Mouse (Mus musculus) frontal cortex, adult (tissue): ENCODE data around the gene Gramd2.

Source experiments
- ATAC-seq: cut with Nextera tagmentation; 2 replicates; pipeline ENCODE4 v1.9.2; 2017; ENCODE audit warnings: mild to moderate bottlenecking, moderate library complexity, mixed read lengths; ENCODE audit not compliant: low TSS enrichment

Gramd2 gene

DNA sequence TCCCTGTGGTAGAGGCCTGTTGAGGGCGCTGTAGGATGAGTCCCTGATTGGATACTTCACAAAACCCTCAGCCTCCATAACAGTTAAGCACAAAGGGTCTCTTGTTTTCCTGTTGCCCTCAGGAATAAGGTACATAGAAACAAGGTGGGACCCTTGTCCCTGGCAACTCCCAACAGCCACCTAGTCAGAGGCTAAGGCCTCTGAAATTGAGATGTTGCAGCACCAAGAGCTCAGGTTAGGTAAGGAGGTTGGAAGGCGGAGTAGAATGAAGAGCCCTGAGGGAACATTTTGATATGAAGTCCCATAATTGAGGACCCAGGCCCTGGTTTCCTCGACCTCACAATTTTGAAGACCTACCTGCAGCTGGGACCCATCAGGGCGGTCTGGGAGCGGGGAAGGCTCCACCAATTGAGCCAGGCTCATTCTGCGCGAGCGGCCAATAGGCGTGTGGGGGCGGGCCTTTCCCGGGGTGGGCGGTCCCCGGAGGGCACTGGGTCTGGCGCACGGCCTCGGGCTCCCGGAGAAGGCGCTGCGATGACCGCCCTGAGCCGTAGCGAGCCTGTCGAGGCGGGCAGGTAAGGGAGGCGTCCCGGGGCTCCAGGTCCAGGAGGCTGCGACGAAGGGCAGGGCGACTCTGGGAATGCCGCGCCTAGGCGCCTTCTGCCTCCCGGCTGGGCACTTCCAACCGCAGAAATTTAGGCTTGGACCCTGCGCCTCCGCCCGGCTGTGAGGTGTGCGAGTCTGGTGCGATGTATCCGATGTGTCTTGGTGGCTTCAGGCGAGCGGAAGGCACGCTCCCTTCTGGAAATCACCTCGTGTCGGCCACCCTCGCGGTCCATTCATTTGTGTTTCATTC lies at the start of gene Gramd2:
Gene Gramd2 (plus strand): TSS at position 467 of the 856 bp plus-strand sequence.
- peak; percentile 60 for ATAC-seq

DNA sequence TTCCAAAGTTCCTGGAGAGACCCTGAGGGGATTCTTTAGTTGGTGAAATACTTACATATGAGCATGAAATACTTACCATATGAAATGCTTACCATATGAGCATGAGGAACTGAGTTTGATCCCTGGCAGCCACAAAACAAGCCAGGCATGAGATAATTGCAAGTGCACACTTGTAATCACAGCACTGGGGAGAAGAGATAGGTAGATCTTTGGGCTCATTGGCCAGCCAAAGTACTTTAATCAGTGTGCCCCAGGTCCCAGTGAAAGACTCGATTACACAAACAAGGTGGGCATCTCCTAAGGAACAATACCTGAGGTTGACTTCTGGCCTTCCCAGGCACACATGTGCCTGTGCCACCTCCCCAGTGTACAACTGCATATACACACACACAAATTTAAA lies 41.6 kb upstream of the Gramd2 start:
- no peak for ATAC-seq

DNA sequence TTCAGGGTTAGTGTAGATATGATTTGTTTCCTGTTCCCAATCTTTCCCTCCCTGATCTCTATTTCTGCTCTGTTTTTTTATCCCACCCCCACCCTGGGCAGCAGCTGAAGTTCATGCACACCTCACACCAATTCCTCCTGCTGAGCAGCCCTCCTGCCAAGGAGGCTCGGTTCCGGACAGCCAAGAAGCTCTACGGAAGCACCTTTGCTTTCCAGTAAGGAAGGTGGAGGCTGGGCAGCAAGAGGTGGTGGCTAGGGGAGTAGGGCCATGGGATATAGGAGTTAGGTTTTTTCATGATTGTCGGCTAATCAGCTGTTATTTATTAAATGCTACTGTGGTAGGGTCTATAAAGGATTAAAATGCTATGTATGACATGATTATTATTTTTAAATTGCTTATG lies 40.0 kb upstream of the Gramd2 start:
- no peak for ATAC-seq

DNA sequence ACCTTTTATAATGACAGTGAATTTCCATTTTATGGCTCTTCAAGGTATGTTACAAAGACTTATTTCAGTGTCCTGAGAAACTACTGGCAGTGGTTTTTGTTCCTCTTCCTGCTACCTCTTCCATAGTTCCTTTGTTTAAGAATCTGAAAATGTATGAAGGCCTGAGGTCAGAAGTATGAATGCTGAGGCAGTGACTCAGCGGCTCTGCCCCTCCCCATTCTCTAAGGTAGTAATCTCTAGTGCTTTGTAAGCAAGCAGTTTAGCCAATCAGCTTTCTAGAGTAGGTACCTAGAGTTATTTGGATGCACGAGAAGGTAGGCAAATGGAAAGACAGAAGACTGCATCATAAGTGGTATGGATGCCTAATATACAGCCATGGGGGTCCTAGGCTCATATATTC lies 38.6 kb upstream of the Gramd2 start:
- no peak for ATAC-seq

DNA sequence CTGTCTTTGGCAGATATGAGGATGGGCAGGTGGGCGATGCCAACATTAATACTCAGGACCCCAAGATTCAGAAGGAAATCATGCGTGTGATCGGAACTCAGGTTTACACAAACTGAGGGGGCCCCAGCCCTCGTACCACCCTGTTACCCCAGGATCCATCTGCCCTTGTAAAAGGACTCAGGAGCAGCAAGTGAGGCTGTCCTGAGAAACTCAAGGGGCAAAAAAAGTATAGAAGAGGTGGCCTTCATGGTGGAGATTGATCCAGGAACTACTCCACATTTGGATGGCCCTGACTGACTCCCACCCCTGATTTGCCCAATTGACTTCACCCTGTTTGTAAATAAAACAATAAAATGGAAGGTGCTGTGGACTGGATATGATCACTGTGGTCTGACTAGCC lies 30.0 kb upstream of the Gramd2 start:
- no peak for ATAC-seq

DNA sequence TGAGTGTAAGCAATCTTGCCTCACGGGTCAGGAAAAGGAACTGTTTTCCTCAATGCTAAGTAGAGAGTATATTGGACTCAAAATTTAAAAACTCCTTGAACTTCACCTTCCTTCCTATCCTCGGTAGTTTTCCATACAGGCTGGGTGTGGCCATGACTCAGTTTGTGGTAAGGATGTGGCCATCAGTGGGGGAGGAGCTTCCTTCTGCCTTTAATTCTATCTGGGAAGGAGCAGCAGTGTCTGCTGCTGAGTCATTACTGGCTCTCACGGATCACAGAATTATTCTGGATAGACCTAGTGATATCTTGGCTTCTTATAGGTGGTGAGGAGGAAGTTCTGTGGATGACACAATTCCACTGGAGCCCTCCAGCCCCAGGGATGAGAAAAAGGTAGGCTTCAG lies 26.6 kb upstream of the Gramd2 start:
- ATAC-seq, result peak; percentile 41; the same call in 1 of the 2 replicates

DNA sequence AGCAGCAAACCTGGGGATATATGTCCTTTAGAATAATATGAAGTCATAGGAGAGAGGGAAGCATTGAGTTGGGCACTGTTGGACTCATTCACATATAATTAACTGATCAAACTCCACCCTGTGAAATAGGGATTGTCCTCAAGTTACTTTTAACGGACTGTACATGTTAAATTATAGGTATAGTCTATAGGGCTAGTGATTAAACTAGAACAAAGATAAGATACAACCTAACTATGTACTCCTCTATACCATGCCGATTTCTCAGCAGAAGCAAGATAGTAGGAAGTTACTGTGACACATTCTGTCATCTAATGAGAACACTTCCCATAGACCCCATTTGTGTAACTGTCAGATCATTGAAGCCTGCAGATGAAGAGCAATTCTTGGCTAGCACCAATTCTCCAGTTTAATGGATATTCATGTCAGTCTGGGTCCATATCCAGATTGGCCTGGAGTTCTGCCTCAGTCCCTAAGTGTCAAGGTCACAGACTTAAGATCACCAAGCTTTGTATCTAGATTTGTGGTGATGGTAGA lies 25.4 kb upstream of the Gramd2 start:
- ATAC-seq, result no peak

DNA sequence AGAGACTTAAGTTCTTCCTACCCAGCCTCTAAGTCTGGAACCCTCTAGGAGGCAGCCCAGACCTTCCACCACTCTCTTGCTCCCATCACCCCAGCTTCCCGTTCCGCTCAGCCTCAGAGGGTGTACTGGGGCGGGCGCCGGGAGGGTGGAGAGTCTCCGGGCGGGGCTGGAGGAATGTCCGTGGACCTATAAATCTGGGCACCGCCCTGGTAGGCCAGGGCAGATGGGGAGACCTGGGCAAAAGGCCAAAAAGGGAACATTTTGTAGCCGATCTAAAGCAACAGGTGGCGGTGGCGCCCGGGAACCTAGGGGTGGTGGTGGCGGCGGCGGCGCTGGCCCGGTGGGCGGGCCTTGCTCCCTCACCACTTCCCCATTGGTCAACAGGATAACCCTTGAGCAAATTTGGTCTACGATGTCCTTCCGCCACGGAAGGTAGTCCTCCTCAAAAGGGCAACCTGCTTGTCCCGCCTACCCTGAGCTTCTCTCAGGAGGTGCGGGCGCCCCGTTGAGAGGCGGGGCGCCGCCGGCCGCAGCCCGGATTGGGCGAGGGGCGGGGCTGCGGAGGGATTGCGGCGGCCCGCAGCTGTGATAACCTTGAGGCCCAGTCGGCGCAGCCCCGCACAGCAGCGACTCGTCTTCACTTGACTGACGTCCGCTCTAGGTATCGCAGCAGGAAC lies 23.8 kb upstream of the Gramd2 start, which contains the start of gene Pkm:
Gene Pkm (plus strand): TSS at position 411 of the 677 bp plus-strand sequence.
- peak; percentile 68 for ATAC-seq

DNA sequence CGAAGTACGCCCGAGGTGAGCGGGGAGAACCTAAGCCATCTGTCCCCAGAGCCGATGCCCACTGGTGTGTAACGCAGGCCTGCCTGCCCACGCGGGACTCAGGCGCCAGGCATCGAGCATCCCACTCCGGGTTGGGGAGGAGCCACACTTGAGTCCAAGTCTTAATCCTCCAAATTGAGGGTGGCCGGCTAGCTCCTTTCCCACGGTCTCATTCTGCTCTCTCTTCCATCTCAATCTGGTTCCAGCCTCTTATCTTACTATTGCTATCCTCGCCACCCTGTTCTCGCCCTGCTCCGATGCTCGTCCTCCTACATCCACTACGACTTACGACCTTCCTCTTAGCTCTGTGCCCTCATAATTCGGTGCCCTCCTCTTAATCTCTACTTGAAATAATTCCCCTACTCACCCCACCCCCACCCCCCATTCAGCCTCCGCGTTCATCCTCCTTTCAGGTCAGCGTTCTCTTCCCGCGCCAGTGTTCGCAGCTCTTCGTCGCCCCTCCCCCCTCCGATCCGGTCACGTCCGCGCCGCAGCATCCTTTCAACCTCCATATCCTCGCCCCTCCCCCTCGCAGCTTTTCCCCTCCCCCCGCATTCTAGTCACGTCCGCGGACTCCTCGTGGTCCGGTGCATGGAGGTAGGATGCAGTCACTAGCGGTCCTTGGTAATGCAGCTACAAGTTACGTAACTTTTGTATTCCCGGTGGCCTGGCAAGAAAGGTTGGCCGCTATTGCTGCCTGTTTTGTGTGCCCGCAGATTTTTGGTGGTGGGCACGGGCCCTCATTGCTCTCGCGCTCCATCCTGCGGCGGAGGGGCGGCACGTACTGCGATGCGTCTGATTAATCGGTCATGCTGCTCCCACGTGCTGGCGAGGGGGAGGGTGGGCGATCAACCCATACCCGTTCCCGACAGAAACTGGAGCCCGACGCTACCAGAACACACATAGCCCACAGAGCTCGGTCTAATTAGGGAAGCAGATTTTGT lies 23.0 kb upstream of the Gramd2 start:
- 0 out of 2 replicates have a peak, but pooled peaks have one; percentile 1 for ATAC-seq

DNA sequence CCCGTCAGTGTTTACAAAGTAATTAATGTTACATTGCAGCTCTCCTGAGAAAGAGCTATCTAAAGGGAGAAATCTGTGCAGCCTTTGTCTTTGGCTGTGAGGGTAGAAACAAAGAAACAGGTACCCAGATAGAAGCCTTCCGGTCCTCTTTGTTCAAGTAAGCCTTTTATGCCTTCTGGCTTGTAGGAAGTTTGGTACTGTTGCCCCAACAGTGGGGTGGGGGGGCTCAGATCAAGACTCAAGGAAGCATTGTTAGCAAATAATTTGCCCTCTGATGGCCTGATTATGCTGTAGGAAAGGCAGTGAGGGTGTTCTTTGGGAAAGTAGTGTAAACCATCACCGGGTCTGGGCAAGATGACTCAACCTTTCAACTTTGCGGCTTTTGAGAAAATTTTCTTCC lies 21.8 kb upstream of the Gramd2 start:
- no peak for ATAC-seq

DNA sequence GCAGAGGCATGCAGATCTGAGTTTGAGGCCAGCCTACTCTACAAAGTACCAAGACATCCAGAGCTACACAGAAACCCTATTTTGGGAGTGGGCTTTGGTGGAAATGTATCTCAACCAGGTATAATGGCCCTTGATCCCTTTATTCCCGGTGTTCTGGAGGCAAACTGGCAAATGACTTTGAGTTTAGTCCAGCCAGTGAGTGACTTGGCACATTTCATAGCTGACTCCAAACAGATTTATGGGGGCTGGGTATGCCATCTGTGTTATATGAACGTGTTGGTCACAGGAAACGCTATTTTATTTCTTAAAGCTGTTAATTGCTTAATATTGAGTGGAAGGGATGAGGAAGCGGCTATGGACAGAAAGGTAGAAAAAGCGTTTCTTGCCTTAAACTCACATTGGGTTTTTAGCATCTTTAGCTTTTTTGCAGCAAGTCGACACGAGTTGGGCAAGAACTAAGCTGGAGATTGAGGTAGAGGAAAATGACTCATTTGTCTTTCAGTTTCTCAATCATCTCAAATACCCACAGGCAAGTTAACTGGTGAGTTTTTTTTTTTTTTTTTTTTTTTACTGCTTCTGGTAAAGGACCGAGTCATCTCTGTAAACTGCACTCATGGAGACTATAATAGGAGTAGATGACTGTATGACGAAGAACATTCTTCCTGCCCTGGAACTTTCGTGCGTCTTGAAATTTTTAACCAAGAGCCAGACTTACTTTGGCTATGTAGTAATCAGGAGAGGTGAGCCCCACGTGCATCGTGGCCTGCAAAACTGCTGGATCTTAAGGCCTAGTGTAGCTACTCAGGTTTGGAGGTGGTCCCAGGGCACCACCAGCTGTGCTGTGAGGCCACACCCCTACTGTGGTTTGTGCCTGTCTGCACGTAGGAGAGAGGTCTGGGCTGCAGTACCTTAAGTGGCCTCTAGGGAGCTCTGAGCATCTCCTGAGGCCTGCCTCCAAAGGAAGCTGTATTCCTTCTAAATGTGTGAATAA lies 20.6 kb upstream of the Gramd2 start:
- ATAC-seq, result peak; percentile 21; the same call in 1 of the 2 replicates

DNA sequence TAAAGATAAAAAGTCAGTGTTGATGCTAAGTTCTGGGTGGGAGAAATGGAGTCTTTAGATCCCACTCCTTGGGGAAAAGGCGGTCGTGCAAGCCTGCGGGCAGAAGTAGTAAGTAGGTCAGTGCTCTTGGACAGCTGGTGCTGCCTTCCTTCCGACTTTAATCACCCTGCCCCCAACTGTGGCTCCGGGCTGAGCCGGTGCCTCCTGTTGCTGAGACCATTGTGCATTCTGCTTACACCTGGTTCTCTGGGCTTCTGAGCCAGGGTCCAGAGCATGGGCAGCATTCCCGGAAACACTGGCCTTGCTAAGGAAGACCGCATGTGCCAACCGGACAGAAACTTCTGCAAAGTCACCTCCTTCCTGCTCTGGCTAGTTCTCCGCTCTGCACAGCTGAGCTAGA lies 19.5 kb upstream of the Gramd2 start:
- no peak for ATAC-seq

DNA sequence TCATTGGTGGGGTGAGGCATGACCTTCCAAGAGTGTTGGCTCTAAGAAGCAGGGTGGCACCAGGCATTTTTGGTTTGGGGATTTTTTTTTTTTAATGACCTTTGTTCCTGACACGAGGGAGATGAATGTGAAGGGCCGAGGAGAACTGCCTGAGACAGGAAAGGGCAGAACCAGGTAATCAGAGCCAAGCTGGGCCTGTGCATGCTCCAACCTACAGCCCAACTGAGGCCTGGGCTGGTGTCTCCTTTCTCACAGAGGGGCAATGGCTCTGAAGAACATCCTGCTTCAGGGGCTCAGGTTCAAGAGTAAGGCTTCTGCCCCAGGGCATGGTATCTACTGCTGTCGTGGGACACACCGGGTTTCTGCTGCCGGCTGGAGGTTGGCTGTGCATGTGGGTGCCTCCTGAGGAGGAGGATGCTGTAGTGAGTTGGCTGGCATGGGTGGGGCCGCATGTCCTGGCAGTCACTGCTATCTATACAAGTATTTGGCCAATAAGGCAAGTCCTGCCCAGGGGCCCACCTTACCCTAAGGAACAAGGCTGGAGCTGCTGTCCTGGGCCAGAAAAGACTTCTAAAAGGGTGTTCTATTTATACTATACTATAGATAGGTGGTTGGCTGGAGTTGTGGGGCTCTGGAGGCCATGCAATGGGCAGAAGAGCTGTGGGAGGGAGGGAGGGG lies 18.5 kb upstream of the Gramd2 start:
- ATAC-seq, result no peak

DNA sequence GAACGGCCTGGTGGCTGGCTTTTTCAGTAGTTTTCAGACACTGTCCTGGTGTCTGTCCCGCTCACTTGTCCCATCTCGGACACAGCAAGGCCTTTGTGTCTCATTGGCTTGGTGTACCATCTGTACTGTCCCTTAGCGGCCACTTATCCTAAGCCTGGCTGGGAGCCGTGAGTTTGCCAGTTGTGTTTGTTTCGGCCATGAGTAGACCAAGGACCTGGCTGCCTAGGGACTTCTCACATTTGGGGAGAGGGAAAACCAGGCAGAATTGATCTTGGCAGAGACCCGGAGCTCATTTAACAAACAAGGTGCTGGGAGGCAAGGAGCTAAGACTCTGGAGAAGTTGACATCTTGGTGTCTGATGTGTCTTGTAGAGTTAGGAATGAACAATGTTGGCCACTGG lies 16.7 kb upstream of the Gramd2 start:
- ATAC-seq, result no peak

DNA sequence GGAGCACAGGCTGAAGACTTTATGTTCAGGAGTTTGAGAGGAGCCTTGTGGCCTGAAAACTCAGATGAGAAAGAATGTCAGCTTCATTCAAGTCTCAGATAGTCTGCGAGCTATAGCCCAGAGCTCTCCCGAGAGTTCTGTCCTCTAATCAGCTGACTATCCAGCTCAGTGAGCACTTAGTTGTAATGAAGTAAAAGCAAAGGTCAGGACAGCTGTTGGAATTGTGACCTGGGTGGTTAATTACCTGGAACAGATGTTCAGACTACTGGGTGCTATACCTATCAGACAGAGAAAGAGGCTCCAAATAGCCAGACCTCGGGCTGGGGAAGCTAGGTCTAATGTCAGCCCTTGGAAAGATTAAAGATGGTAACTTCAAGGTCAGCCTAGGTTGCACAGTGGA lies 16.0 kb upstream of the Gramd2 start:
- ATAC-seq, result no peak

DNA sequence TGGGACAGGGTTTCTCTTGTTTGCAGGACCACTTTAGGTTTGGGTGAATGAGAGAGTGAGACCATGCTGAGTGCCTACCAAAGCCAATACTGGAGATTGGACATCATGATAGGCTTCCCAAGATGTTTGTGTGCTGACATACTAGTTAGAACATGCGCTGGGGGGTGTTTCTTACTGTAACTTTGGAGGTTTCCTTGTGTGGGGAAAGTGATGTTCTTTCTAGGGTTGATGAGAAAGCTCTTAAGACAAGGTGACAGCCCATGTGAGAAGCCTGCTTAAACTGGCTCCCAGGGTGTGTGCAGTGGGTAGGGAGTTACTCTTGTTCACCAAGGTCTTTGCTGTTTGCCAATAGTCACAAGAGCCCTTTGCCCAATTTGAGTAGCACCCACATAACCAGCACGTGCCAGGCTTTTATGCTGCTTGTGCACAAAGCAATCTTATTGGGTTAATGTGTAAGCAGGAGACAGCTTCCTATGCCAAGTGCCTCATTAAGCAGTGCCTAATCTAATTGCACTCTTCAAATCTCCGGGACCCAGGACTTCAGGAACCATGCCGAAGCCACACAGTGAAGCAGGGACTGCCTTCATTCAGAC lies 15.2 kb upstream of the Gramd2 start:
- no peak for ATAC-seq

DNA sequence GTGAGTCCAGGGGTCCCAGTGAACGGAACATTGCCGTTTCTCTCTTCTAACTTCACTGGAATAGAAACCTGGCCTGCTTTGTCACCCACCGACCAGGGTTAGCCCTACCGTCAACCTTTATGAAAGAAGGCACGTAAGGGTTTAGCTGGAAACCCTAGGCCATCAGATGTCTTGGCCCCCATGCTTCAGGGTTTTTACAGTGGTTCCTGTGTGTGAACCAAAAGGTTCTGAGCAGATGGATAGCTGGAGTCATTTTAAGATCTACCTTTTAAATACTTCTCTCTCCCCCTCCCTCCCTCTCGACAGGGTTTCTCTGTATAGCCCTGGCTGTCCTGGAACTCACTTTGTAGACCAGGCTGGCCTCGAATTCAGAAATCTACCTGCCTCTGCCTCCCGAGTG lies 13.9 kb upstream of the Gramd2 start:
- no peak for ATAC-seq

DNA sequence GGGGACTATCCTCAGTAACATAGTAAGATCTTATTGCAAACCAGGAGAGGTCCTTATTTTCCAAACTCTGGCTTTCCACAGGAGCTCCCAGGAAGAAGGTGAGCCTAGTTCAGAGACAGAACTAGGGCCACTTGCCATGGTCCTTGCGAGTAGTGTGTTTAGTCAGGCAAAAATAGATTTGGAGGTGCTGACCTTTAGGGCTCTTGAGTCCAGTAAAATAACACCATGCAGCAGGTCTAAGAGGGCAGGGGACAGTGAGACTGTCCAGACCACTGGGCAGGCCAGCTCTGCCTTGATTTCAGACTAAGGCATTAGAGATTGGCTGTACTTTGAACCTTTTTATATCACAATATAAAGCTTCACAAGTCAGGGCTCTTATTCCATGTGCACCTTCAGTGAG lies 13.1 kb upstream of the Gramd2 start:
- ATAC-seq, result no peak

DNA sequence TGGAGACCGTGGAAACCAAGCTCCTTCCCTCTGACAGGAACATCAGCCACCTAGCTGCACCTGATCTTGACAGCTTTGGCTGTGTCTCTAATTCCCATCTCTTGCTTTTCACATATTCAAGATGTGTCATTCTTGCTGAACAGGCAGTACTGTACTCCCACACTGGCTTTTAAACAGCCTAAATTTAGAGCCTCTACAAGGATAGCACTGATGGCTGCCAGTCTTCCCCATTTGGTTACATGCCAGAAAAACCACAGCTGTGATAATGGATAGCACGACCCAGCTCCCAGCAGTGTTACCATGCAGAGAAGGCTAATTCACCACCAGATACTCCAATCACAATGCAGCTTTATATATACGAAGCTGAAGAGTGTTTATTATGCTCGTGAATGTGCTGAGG lies 12.7 kb upstream of the Gramd2 start:
- ATAC-seq, result peak; percentile 64
